Mouse (Mus musculus) duodenum, adult 2 months (tissue): ENCODE measurements around the gene Sufu. TPM values are rescaled to one million over a fixed set of nuclear protein-coding genes. Genes with fewer than 3 reads are reported as not detected.

Experiments used
- polyA plus RNA-seq: library from polyadenylated mRNA; depleted of rRNA; stranded (reverse); fragments of >200 nt; gene quantifications from 2 replicates; pipeline ENCODE4 v1.2.3, GENCODE M21; 2012; ENCODE audit warnings: low replicate concordance; rRNA removed

Gene Sufu
- 7.5 and 9.2 TPM in 2 replicates for polyA plus RNA-seq

DNA sequence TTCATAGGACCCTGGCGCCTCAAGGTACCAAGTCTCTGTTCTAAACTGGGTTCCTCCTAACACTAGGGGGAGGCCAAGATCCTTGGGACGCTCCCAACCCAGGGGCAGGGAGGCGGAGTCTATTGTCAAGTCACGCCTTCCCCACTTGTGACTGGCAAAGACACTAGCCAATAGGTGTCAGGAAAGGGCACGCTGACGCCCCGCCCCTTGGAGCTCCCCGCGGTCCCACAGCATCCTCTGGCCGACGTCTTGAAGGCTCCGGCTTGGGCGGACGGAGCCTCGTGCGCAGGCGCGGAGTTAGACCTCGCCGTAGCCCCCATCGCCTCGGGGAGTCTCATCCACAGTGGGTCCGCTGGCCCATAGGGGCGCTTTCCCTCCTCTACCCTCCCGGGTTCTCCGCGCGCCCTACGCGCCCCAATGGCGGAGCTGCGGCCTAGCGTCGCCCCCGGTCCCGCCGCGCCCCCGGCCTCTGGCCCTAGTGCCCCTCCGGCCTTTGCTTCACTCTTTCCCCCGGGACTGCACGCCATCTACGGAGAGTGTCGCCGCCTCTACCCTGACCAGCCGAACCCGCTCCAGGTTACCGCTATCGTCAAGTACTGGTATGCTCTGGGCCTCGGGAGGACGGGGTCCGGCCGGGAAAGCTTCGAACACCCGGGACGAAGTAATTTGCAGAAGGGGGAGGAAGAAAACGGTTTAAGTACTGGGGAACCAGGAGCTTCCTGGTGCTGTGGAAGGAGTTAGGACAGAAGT lies at the start of gene Sufu:
Gene Sufu, plus strand, starts transcription at position 211 of the 750 bp plus-strand sequence.

GRCm38 (mm10) chr19:46350168-46350932 lies 46.3 kb upstream of the Sufu start, which contains the start of gene 2310034G01Rik:
Gene 2310034G01Rik, minus strand, starts transcription at chr19:46350302.

DNA sequence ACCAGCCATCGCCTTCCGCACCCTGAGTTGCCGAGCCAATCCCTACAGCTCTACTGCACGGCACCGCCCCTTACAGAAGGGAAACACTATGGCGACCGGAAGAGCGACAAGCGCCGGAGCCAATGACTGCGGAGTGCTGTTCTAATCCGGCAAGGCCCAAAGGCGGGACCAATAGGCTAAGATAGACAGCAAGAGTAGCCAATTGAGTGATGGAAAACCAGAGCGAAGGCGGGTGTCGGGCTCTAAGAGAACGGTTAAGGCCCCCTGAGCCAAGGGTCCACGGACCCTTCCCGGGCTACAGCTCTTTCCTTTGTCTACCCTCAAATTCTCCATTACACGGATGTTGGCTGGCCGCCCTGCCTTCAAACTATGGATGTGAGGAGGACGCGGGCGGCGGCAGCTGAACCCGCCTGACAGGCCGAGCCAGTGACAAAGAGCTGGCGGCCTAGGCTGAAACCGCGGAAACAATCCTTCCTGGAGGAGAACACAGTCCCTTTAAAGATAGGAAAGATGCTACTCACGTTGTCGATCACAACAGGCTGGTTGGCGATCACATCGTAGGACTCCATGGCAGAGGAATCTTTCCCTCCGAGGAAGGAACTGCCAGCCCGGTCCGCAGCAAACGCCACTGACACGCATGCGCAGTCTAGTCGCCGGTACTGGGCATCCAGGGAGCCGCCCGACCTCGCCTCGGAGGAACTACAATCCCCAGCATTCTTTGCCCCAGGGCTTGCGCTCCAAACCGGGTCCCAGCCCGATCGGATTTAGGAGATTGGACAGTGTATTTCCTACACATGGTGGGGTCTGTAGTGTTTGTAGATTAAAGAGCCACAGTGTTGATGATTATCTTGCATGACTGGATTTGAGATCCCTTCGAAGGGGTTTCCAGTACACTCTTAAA lies 1.3 kb upstream of the Sufu start, which contains the start of gene Actr1a:
Gene Actr1a, minus strand, starts transcription at position 640 of the 901 bp plus-strand sequence.

GRCm38 (mm10) chr19:46501401-46502068 lies 104.8 kb downstream of the Sufu start, which contains the start of gene Trim8:
Gene Trim8, plus strand, starts transcription at chr19:46501702.

Other genes starting within 250 kb of the Sufu start
- gene Pitx3, start 248.6 kb upstream of the Sufu start, polyA plus RNA-seq: not detected in 2 replicates
- 187 and 199 TPM in 2 replicates for gene Gbf1, start 244.4 kb upstream of the Sufu start, polyA plus RNA-seq
- 32.6 and 51.3 TPM in 2 replicates for gene Nfkb2, start 92.6 kb upstream of the Sufu start, polyA plus RNA-seq
- gene Psd, start 69.7 kb upstream of the Sufu start, polyA plus RNA-seq: 37.1 and 38.7 TPM in 2 replicates
- 39.1 and 73.5 TPM in 2 replicates for gene Fbxl15, start 68.7 kb upstream of the Sufu start, polyA plus RNA-seq
- gene Cuedc2, start 58.2 kb upstream of the Sufu start, polyA plus RNA-seq: 25.7 and 26.0 TPM in 2 replicates
- 47.7 and 54.8 TPM in 2 replicates for gene Mfsd13a, start 55.8 kb upstream of the Sufu start, polyA plus RNA-seq
- 3.1 and 6.2 TPM in 2 replicates for gene 2310034G01Rik, start 46.6 kb upstream of the Sufu start, polyA plus RNA-seq
- gene Actr1a, start 1.1 kb upstream of the Sufu start, polyA plus RNA-seq: 66.3 and 87.0 TPM in 2 replicates
- gene Trim8, start 104.8 kb downstream of the Sufu start, polyA plus RNA-seq: 31.9 and 48.8 TPM in 2 replicates
- gene Arl3, start 176.3 kb downstream of the Sufu start, polyA plus RNA-seq: 2.1 TPM in 2 replicates
- gene Sfxn2, start 176.5 kb downstream of the Sufu start, polyA plus RNA-seq: 0.70 and 1.9 TPM in 2 replicates
- 33.4 and 36.2 TPM in 2 replicates for gene Wbp1l, start 202.2 kb downstream of the Sufu start, polyA plus RNA-seq